8 mouse cellular contexts compared by ENCODE assay signal in genomic region chr12:71702181-71702580, GRCm38 (mm10).
"Had no signal": no experiment of that assay in that cellular context is flagged by ENCODE, and none has a peak within 500 bp of the region (broad histone marks: within the 10 kb centered on the region; RNA-seq: fewer than 3 reads in every experiment).

No protein-coding gene starts in this region.

- ATAC-seq: liver, embryonic 12.5 days had no signal

- H3K4me1 ChIP-seq: limb, embryonic 15.5 days; liver, embryonic 12.5 days; neural tube, embryonic 13.5 days had no signal

- DNase-seq: thymus, adult 18-20 months had no signal

- H3K36me3 ChIP-seq: limb, embryonic 15.5 days; liver, embryonic 12.5 days; neural tube, embryonic 13.5 days had no signal

- H3K9me3 ChIP-seq: limb, embryonic 15.5 days had no signal

- H3K4me2 ChIP-seq: limb, embryonic 15.5 days; liver, embryonic 12.5 days; lung, embryonic 14.5 days; midbrain, embryonic 11.5 days; neural tube, embryonic 13.5 days had no signal

- H3K27ac ChIP-seq: kidney, postnatal 0 days; layer of hippocampus, adult 2 months; limb, embryonic 15.5 days; liver, embryonic 12.5 days; neural tube, embryonic 13.5 days had no signal

- H3K27me3 ChIP-seq: limb, embryonic 15.5 days; liver, embryonic 12.5 days; neural tube, embryonic 13.5 days had no signal

- H3K9ac ChIP-seq: limb, embryonic 15.5 days; liver, embryonic 12.5 days; lung, embryonic 14.5 days; neural tube, embryonic 13.5 days had no signal

- H3K4me3 ChIP-seq: layer of hippocampus, adult 2 months; limb, embryonic 15.5 days; liver, embryonic 12.5 days; neural tube, embryonic 13.5 days had no signal
